Mouse (Mus musculus) liver, embryonic 14.5 days (tissue): Measurements from ENCODE around the gene Ggcx.

ENCODE experiments used
- CTCF ChIP-seq: IDR thresholded peaks from 2 replicates; pipeline ENCODE4 v1.5.1; 2016; ENCODE audit warnings: antibody characterized with exemption, low read depth, control low read depth
- EP300 ChIP-seq: IDR thresholded peaks from 2 replicates; pipeline ENCODE4 v1.6.1; 2016; ENCODE audit warnings: antibody characterized with exemption, low read depth

GRCm38 (mm10) chr6:72477621-72478020 is 63.5 kb downstream of the Ggcx start:
- TF ChIP-seq CTCF (no peak), EP300 (no peak)
